Mouse (Mus musculus): ENCODE results near the gene Mthfd2. TPM values are rescaled to one million over a fixed set of nuclear protein-coding genes. Genes with fewer than 3 reads are reported as not detected.

The Mthfd2 gene
- polyA plus RNA-seq, 1 experiment from 2014 or later = 30.7 TPM

DNA sequence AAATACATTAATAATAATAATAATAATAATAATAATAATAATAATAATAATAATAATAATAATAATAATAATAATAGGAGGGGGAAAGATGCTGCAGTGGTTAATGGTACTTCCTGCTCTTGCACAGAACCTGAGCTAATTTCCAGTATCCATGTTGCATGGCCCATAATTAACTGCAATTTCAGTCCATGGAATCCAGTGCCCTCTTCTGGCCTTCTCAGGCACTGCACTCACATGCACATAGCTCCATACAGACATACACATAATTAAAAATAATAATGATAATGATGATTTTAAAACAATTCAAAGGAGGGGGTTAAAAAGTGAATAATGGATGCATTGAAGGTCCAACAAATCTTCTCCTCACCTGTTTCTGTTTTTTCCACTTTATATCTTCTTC, 60.5 kb downstream of the Mthfd2 start:
- Histone ChIP-seq H3K9ac (replicated peaks; ENCODE audit: low read depth, low read length) (no peak overlapping the region), H3K27me3 (ENCODE audit: control insufficient read depth, insufficient read depth, low read length) (no peaks in the 10 kb centered on the region), H3K36me3 (ENCODE audit: control insufficient read depth, insufficient read depth, low read length) (no peaks in the 10 kb centered on the region), H3K4me1 (ENCODE audit: control insufficient read depth, insufficient read depth, low read length) (peaks cover 3% of the 10 kb centered on the region; the same call in 1 of the 2 replicates), H3K27ac (ENCODE audit: low read depth, low read length) (no peak overlapping the region), H3K9me3 (ENCODE audit: control insufficient read depth, low read length) (no peaks in the 10 kb centered on the region), H3K4me3 (ENCODE audit: low read depth, low read length) (no peak overlapping the region), H3K4me2 (ENCODE audit: low read depth, low read length) (no peak overlapping the region)
- no peak for ATAC-seq (ENCODE audit: low read depth)

GRCm38 (mm10) chr6:83264516-83264915, 61.2 kb downstream of the Mthfd2 start:
- H3K4me1 ChIP-seq (ENCODE audit: control insufficient read depth, insufficient read depth, low read length) = peaks cover 3% of the 10 kb centered on the region; the same call in 1 of the 2 replicates
- 93% methylated on average over 1 of the region's 1 CpGs for WGBS
- H3K9me3 ChIP-seq (ENCODE audit: control insufficient read depth, low read length) = no peaks in the 10 kb centered on the region
- H3K4me3 ChIP-seq (ENCODE audit: low read depth, low read length) = no peak overlapping the region
- no peak overlapping the region for H3K9ac ChIP-seq (replicated peaks; ENCODE audit: low read depth, low read length)
- H3K4me2 ChIP-seq (ENCODE audit: low read depth, low read length) = no peak overlapping the region
- no peaks in the 10 kb centered on the region for H3K27me3 ChIP-seq (ENCODE audit: control insufficient read depth, insufficient read depth, low read length)
- no peak overlapping the region for H3K27ac ChIP-seq (ENCODE audit: low read depth, low read length)
- no peaks in the 10 kb centered on the region for H3K36me3 ChIP-seq (ENCODE audit: control insufficient read depth, insufficient read depth, low read length)
- no peak for ATAC-seq (ENCODE audit: low read depth)

Other genes starting within 250 kb of the Mthfd2 start
- gene Pcgf1, start 248.0 kb downstream of the Mthfd2 start, polyA plus RNA-seq (2014; fragmentation: Nextera tagmentation; extraction: Ambion mirVana) = 44.9 and 46.6 TPM in 2 replicates
- gene Lbx2, start 239.5 kb downstream of the Mthfd2 start, polyA plus RNA-seq (2014; fragmentation: Nextera tagmentation; extraction: Ambion mirVana) = not detected in 2 replicates
- gene Ccdc142, start 224.3 kb downstream of the Mthfd2 start, polyA plus RNA-seq (2014; fragmentation: Nextera tagmentation; extraction: Ambion mirVana) = 5.6 and 6.3 TPM in 2 replicates
- gene Gm42688, start 224.3 kb downstream of the Mthfd2 start, polyA plus RNA-seq (2014; fragmentation: Nextera tagmentation; extraction: Ambion mirVana) = 3.7 and 4.3 TPM in 2 replicates
- 118 and 119 TPM in 2 replicates for gene Mrpl53, start 216.9 kb downstream of the Mthfd2 start, polyA plus RNA-seq (2014; fragmentation: Nextera tagmentation; extraction: Ambion mirVana)
- 21.9 and 25.3 TPM in 2 replicates for gene Mogs, start 210.4 kb downstream of the Mthfd2 start, polyA plus RNA-seq (2014; fragmentation: Nextera tagmentation; extraction: Ambion mirVana)
- 129 and 146 TPM in 2 replicates for gene Wbp1, start 204.3 kb downstream of the Mthfd2 start, polyA plus RNA-seq (2014; fragmentation: Nextera tagmentation; extraction: Ambion mirVana)
- 13.5 and 14.3 TPM in 2 replicates for gene Ino80b, start 200.5 kb downstream of the Mthfd2 start, polyA plus RNA-seq (2014; fragmentation: Nextera tagmentation; extraction: Ambion mirVana)
- gene Rtkn, start 190.4 kb downstream of the Mthfd2 start, polyA plus RNA-seq (2014; fragmentation: Nextera tagmentation; extraction: Ambion mirVana) = 6.3 and 8.8 TPM in 2 replicates
- 18.2 and 25.7 TPM in 2 replicates for gene Wdr54, start 169.5 kb downstream of the Mthfd2 start, polyA plus RNA-seq (2014; fragmentation: Nextera tagmentation; extraction: Ambion mirVana)
- 4.2 and 7.8 TPM in 2 replicates for gene 1700003E16Rik, start 169.5 kb downstream of the Mthfd2 start, polyA plus RNA-seq (2014; fragmentation: Nextera tagmentation; extraction: Ambion mirVana)
- gene Dctn1, start 160.0 kb downstream of the Mthfd2 start, polyA plus RNA-seq (2014; fragmentation: Nextera tagmentation; extraction: Ambion mirVana) = 122 and 147 TPM in 2 replicates
- not detected in 2 replicates for gene Slc4a5, start 106.1 kb downstream of the Mthfd2 start, polyA plus RNA-seq (2014; fragmentation: Nextera tagmentation; extraction: Ambion mirVana)
- 22.3 and 32.2 TPM in 2 replicates for gene Mob1a, start 108 bp upstream of the Mthfd2 start, polyA plus RNA-seq (2014; fragmentation: Nextera tagmentation; extraction: Ambion mirVana)
- gene Bola3, start 23.2 kb upstream of the Mthfd2 start, polyA plus RNA-seq (2014; fragmentation: Nextera tagmentation; extraction: Ambion mirVana) = 57.3 and 57.5 TPM in 2 replicates
- 47.7 and 67.0 TPM in 2 replicates for gene Tet3, start 133.2 kb upstream of the Mthfd2 start, polyA plus RNA-seq (2014; fragmentation: Nextera tagmentation; extraction: Ambion mirVana)
- gene Dguok, start 181.1 kb upstream of the Mthfd2 start, polyA plus RNA-seq (2014; fragmentation: Nextera tagmentation; extraction: Ambion mirVana) = 76.5 and 80.2 TPM in 2 replicates
- 0.80 and 1.1 TPM in 2 replicates for gene Actg2, start 210.4 kb upstream of the Mthfd2 start, polyA plus RNA-seq (2014; fragmentation: Nextera tagmentation; extraction: Ambion mirVana)
- gene Stambp, start 246.8 kb upstream of the Mthfd2 start, polyA plus RNA-seq (2014; fragmentation: Nextera tagmentation; extraction: Ambion mirVana) = 61.0 and 70.1 TPM in 2 replicates

Measured in neural tube, embryonic 14.5 days (tissue).